Comparison of ENCODE assay signal across 30 mouse cellular contexts in the genomic region with DNA sequence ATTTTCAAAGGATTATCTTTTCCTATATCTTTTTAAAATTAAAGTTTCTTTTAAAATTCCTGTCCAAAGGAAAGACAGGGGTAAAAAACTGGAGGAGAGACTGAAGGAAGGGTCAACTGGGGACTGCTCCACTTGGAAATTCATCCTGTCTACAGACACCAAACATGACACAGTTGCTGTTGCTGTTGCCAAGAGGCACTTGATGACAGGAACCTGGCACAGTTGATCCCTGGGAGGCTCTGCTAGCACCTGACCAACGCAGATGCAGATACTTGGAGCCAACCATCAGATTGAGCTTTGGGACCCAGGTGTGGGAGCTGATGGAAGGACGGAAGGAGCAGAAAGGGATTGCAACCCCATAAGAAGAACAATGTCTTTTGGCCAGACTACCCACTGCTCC. TPM values are rescaled to one million over a fixed set of nuclear protein-coding genes. Genes with fewer than 3 reads are reported as not detected.
DNase-seq lines count a peak whose midpoint lies in the region; ATAC-seq lines count a peak whose summit lies in the region.
"Had no signal": no experiment of that assay in that cellular context is flagged by ENCODE, and none has a peak within 500 bp of the region (broad histone marks: within the 10 kb centered on the region; RNA-seq: fewer than 3 reads in every experiment).

No protein-coding gene starts in this region.

- H3K4me2 ChIP-seq in heart, embryonic 11.5 days = no peak overlapping the region
- no peak overlapping the region for H3K4me2 ChIP-seq in heart, embryonic 12.5 days
- H3K4me2 ChIP-seq: embryonic facial prominence, embryonic 13.5 days; embryonic facial prominence, embryonic 15.5 days; forebrain, embryonic 12.5 days had no signal

- H3K9ac ChIP-seq in heart, embryonic 11.5 days (ENCODE audit: low read depth, low read length) = no peak overlapping the region
- H3K9ac ChIP-seq in heart, embryonic 12.5 days = no peak overlapping the region
- H3K9ac ChIP-seq: embryonic facial prominence, embryonic 13.5 days; embryonic facial prominence, embryonic 15.5 days; forebrain, embryonic 12.5 days had no signal

- H3K4me3 ChIP-seq in heart, embryonic 11.5 days (ENCODE audit: low read depth, low read length) = no peak overlapping the region
- H3K4me3 ChIP-seq in heart, embryonic 12.5 days = no peak overlapping the region
- H3K4me3 ChIP-seq: embryonic facial prominence, embryonic 13.5 days; embryonic facial prominence, embryonic 15.5 days; erythroblast, embryonic 14.5 days; forebrain, embryonic 10.5 days; forebrain, embryonic 12.5 days had no signal

- no peak overlapping the region for H3K27ac ChIP-seq in heart, embryonic 11.5 days (ENCODE audit: low read depth, low read length)
- H3K27ac ChIP-seq in heart, embryonic 12.5 days (ENCODE audit: poor library complexity, severe bottlenecking) = no peak overlapping the region
- H3K27ac ChIP-seq: embryonic facial prominence, embryonic 13.5 days; embryonic facial prominence, embryonic 15.5 days; forebrain, embryonic 10.5 days; forebrain, embryonic 12.5 days had no signal

- no peaks in the 10 kb centered on the region for H3K36me3 ChIP-seq in heart, embryonic 11.5 days (ENCODE audit: control insufficient read depth, insufficient read depth, low read length)
- no peaks in the 10 kb centered on the region for H3K36me3 ChIP-seq in heart, embryonic 12.5 days
- H3K36me3 ChIP-seq: embryonic facial prominence, embryonic 13.5 days; embryonic facial prominence, embryonic 15.5 days; forebrain, embryonic 10.5 days; forebrain, embryonic 12.5 days had no signal

- no peaks in the 10 kb centered on the region for H3K27me3 ChIP-seq in heart, embryonic 11.5 days (ENCODE audit: control insufficient read depth, insufficient read depth, low read length)
- no peaks in the 10 kb centered on the region for H3K27me3 ChIP-seq in heart, embryonic 12.5 days (replicated peaks)
- H3K27me3 ChIP-seq: embryonic facial prominence, embryonic 13.5 days; embryonic facial prominence, embryonic 15.5 days; forebrain, embryonic 12.5 days had no signal

- no peaks in the 10 kb centered on the region for H3K4me1 ChIP-seq in heart, embryonic 11.5 days (ENCODE audit: control insufficient read depth, insufficient read depth, low read length)
- H3K4me1 ChIP-seq in heart, embryonic 12.5 days (replicated peaks) = no peaks in the 10 kb centered on the region
- H3K4me1 ChIP-seq: embryonic facial prominence, embryonic 13.5 days; embryonic facial prominence, embryonic 15.5 days; forebrain, embryonic 10.5 days; forebrain, embryonic 12.5 days had no signal

- ATAC-seq in cerebellum, adult (ENCODE audit: insufficient number of reproducible peaks, low FRiP score, low TSS enrichment) = no peak
- ATAC-seq in heart, embryonic 11.5 days (replicated peaks; ENCODE audit: insufficient number of reproducible peaks, low FRiP score, low TSS enrichment) = no peak
- ATAC-seq in heart, embryonic 12.5 days (ENCODE audit: insufficient number of reproducible peaks, low FRiP score) = no peak
- no peak for ATAC-seq in megakaryocyte-erythroid progenitor cell, adult 5-6 weeks (replicated peaks; ENCODE audit: low FRiP score, low TSS enrichment, poor library complexity, severe bottlenecking)
- ATAC-seq: forebrain, embryonic 14.5 days; forebrain, embryonic 16.5 days had no signal

- intact Hi-C loops in heart, postnatal 10 days (cut with DNase I) = no loop called here

- no peaks in the 10 kb centered on the region for H3K9me3 ChIP-seq in heart, embryonic 11.5 days (replicated peaks; ENCODE audit: control insufficient read depth, low read length)
- H3K9me3 ChIP-seq in heart, embryonic 12.5 days (replicated peaks) = 0 out of 2 replicates have a peak, but pooled peaks cover 7% of the 10 kb centered on the region
- H3K9me3 ChIP-seq: embryonic facial prominence, embryonic 13.5 days; embryonic facial prominence, embryonic 15.5 days; forebrain, embryonic 10.5 days; forebrain, embryonic 12.5 days had no signal

- DNase-seq in cerebellum, postnatal 14 days = peak; percentile 1 to 3
- peak; percentile 22 to 23 for DNase-seq in heart, adult 18-20 months
- peak; percentile 4 for DNase-seq in heart, adult 8-10 months (ENCODE audit: low spot score)
- peak; percentile 33 to 35 for DNase-seq in heart, postnatal 10 days
- DNase-seq: adrenal gland, adult 2 months; adrenal gland, postnatal 10 days; adrenal gland, postnatal 25 days; cerebellum, adult 11-12 months; cerebellum, adult 2 months; cerebellum, adult 9-10 months; cerebellum, postnatal 36 days; embryo, embryonic 11 days had no signal

- WGBS in heart, embryonic 11.5 days (ENCODE audit: insufficient replicate concordance) = 72% methylated on average over 2 of the region's 2 CpGs
- WGBS in heart, embryonic 12.5 days = 63% methylated on average over 2 of the region's 2 CpGs

RNA-seq across cellular contexts. Expression of gene Il1f6, which starts 12.0 kb away (rescaled TPM):
- not detected for total RNA-seq in heart, adult 18-20 months (2021)
- not detected in 2 replicates for polyA plus RNA-seq in heart, embryonic 11.5 days (2014; fragmentation: Nextera tagmentation; extraction: Ambion mirVana)
- not detected for total RNA-seq in heart, adult 8-10 months (2022)
- not detected in 2 replicates for polyA plus RNA-seq in heart, embryonic 12.5 days (2016; fragmentation: Nextera tagmentation; extraction: Ambion mirVana)
- not detected for total RNA-seq in heart, postnatal 10 days (2021)
- not detected in 2 replicates for total RNA-seq in megakaryocyte-erythroid progenitor cell, adult 5-6 weeks (2014; fragmentation: Nextera tagmentation)
- total RNA-seq in megakaryocyte-erythroid progenitor cell, adult 5-6 weeks (2017) = not detected in 2 replicates
- total RNA-seq: adrenal gland, adult 2 months; adrenal gland, postnatal 10 days; adrenal gland, postnatal 25 days; adrenal gland, postnatal 4 days; common myeloid progenitor, adult 5-6 weeks; ES-E14; MEL had no signal
- polyA plus RNA-seq: adrenal gland, adult 2 months; brain, embryonic 14.5 days; C2C12; cerebellum, adult 2 months; embryonic facial prominence, embryonic 11.5 days; embryonic facial prominence, embryonic 13.5 days; erythroblast, embryonic 14.5 days; forebrain, embryonic 10.5 days; forebrain, embryonic 12.5 days; forebrain, embryonic 14.5 days; forebrain, embryonic 16.5 days had no signal

RNA-seq across cellular contexts. Expression of gene Il1f9, which starts 40.9 kb away (rescaled TPM):
- under 1 TPM in 1 of 2 experiments, not detected in 1; 0.15 TPM for total RNA-seq in heart, adult 18-20 months (2021)
- polyA plus RNA-seq in heart, embryonic 11.5 days (2014; fragmentation: Nextera tagmentation; extraction: Ambion mirVana) = not detected in 2 replicates
- total RNA-seq in heart, adult 8-10 months (2022) = under 1 TPM in 1 of 4 experiments, not detected in 3; 0.17 TPM
- not detected in 2 replicates for polyA plus RNA-seq in heart, embryonic 12.5 days (2016; fragmentation: Nextera tagmentation; extraction: Ambion mirVana)
- not detected for total RNA-seq in heart, postnatal 10 days (2021)
- not detected in 2 replicates for total RNA-seq in megakaryocyte-erythroid progenitor cell, adult 5-6 weeks (2014; fragmentation: Nextera tagmentation)
- 0.47 TPM in 1 of 2 replicates, not detected in the other for total RNA-seq in megakaryocyte-erythroid progenitor cell, adult 5-6 weeks (2017)
- total RNA-seq: adrenal gland, adult 2 months; adrenal gland, postnatal 25 days; adrenal gland, postnatal 4 days; ES-E14; MEL had no signal
- polyA plus RNA-seq: adrenal gland, adult 2 months; brain, embryonic 14.5 days; C2C12; embryonic facial prominence, embryonic 11.5 days; embryonic facial prominence, embryonic 13.5 days; erythroblast, embryonic 14.5 days; forebrain, embryonic 10.5 days; forebrain, embryonic 12.5 days; forebrain, embryonic 14.5 days; forebrain, embryonic 16.5 days had no signal

RNA-seq across cellular contexts. Expression of gene Il1f5, which starts 49.6 kb away (rescaled TPM):
- total RNA-seq in heart, adult 18-20 months (2021) = not detected
- not detected in 2 replicates for polyA plus RNA-seq in heart, embryonic 11.5 days (2014; fragmentation: Nextera tagmentation; extraction: Ambion mirVana)
- total RNA-seq in heart, adult 8-10 months (2022) = not detected
- not detected in 2 replicates for polyA plus RNA-seq in heart, embryonic 12.5 days (2016; fragmentation: Nextera tagmentation; extraction: Ambion mirVana)
- not detected for total RNA-seq in heart, postnatal 10 days (2021)
- total RNA-seq in megakaryocyte-erythroid progenitor cell, adult 5-6 weeks (2014; fragmentation: Nextera tagmentation) = not detected in 2 replicates
- total RNA-seq in megakaryocyte-erythroid progenitor cell, adult 5-6 weeks (2017) = not detected in 2 replicates
- total RNA-seq: adrenal gland, adult 2 months; adrenal gland, postnatal 10 days; adrenal gland, postnatal 25 days; adrenal gland, postnatal 4 days; common myeloid progenitor, adult 5-6 weeks; ES-E14; MEL had no signal
- polyA plus RNA-seq: adrenal gland, adult 2 months; C2C12; cerebellum, adult 2 months; erythroblast, embryonic 14.5 days; forebrain, embryonic 10.5 days; forebrain, embryonic 12.5 days; forebrain, embryonic 14.5 days; forebrain, embryonic 16.5 days had no signal
